Mouse (Mus musculus): ENCODE data around the gene Prickle2. TPM values are rescaled to one million over a fixed set of nuclear protein-coding genes. Genes with fewer than 3 reads are reported as not detected.

Prickle2 gene
- polyA plus RNA-seq, 1 experiment: 0.02 TPM

DNA sequence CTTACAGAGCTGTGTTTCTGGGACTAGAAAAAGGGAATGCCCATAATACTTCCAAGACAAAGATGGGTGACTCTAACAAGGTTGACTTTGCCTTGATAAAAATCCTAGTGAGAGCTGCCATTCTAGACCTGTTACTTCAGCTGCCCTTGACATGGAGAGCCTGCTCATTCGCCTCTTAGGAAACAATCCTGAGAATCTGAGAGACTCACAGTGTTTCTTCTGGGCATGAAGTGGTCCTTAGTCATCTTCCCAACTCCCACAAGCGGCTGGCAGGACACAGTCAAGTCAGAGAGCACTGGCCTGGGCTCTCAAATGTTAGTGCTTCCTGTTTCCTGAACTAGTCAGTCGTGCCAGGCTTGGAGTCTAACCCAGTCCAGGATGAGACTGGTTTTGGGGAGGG, 281.0 kb downstream of the Prickle2 start:
- no peak overlapping the region for H3K4me3 ChIP-seq
- H3K36me3 ChIP-seq (ENCODE audit: control insufficient read depth, insufficient read depth): no peaks in the 10 kb centered on the region
- TF ChIP-seq TCF3 (IDR thresholded peaks at IDR 0.05; ENCODE audit: insufficient read length, low read depth): no peak
- no peak for TF ChIP-seq MYOG (IDR thresholded peaks at IDR 0.05; ENCODE audit: control insufficient read depth in 1 of 3, insufficient read depth in 1 of 3, insufficient read length in 2 of 3, low read depth in 2 of 3)
- no peak for TF ChIP-seq SRF (IDR thresholded peaks at IDR 0.05; ENCODE audit: control insufficient read depth, insufficient read length, low read depth)
- TF ChIP-seq MYOD1 (IDR thresholded peaks at IDR 0.05; ENCODE audit: control insufficient read depth in 1 of 3, insufficient read length in 2 of 3, low read depth in 2 of 3): no peak
- TF ChIP-seq POLR2AphosphoS2 (IDR thresholded peaks at IDR 0.05; ENCODE audit: insufficient read length, low read depth): no peak
- no peak for TF ChIP-seq USF1 (IDR thresholded peaks at IDR 0.05; ENCODE audit: low read depth)
- TF ChIP-seq CEBPB (IDR thresholded peaks at IDR 0.05; ENCODE audit: insufficient read depth, poor library complexity, severe bottlenecking): no peak
- no peak for TF ChIP-seq MAX (IDR thresholded peaks at IDR 0.05; ENCODE audit: low read depth)
- no peak for TF ChIP-seq REST (IDR thresholded peaks at IDR 0.05; ENCODE audit: insufficient read depth, insufficient read length)
- TF ChIP-seq TCF12 (IDR thresholded peaks at IDR 0.05; ENCODE audit: insufficient read depth, poor library complexity, severe bottlenecking): no peak
- TF ChIP-seq E2F4 (IDR thresholded peaks at IDR 0.05; ENCODE audit: insufficient read depth): no peak
- TF ChIP-seq POLR2A (IDR thresholded peaks at IDR 0.05; ENCODE audit: insufficient read length, low read depth): no peak
- H3K27me3 ChIP-seq (ENCODE audit: control insufficient read depth, insufficient read depth, insufficient read length): no peaks in the 10 kb centered on the region
- no peaks in the 10 kb centered on the region for H3K79me2 ChIP-seq (ENCODE audit: control insufficient read depth, insufficient read depth)
- no peak overlapping the region for H3ac ChIP-seq (ENCODE audit: control insufficient read depth, insufficient read length)
- H3K4me2 ChIP-seq (ENCODE audit: low read depth): no peak overlapping the region

DNA sequence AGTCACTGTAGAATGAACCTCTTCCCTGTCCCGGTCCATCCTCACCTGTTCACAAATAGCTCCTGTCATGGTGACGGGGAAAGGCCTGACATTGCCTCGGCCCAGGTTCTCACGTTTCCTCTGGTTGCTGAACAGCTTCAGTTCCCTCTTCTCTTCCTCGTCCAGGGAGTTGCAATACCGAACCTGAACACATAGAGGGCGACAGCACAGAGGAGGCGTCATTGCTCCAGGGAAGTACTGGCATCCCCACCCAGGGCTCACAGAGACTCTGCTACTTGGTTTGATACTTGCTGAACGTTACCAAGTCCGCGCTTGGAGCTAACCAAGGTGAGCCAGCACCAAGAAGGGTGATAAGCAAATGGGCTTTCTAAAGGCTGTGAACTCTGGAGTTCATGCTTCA, 283.7 kb downstream of the Prickle2 start:
- TF ChIP-seq POLR2A (IDR thresholded peaks at IDR 0.05; ENCODE audit: insufficient read length, low read depth) (no peak), MYOG (IDR thresholded peaks at IDR 0.05; ENCODE audit: control insufficient read depth in 1 of 3, insufficient read depth in 1 of 3, insufficient read length in 2 of 3, low read depth in 2 of 3) (no peak), POLR2AphosphoS2 (IDR thresholded peaks at IDR 0.05; ENCODE audit: insufficient read length, low read depth) (no peak), MYOD1 (IDR thresholded peaks at IDR 0.05; ENCODE audit: control insufficient read depth in 1 of 3, insufficient read length in 2 of 3, low read depth in 2 of 3) (no peak), SRF (IDR thresholded peaks at IDR 0.05; ENCODE audit: control insufficient read depth, insufficient read length, low read depth) (no peak), USF1 (IDR thresholded peaks at IDR 0.05; ENCODE audit: low read depth) (no peak), E2F4 (IDR thresholded peaks at IDR 0.05; ENCODE audit: insufficient read depth) (no peak), CEBPB (IDR thresholded peaks at IDR 0.05; ENCODE audit: insufficient read depth, poor library complexity, severe bottlenecking) (no peak), TCF12 (IDR thresholded peaks at IDR 0.05; ENCODE audit: insufficient read depth, poor library complexity, severe bottlenecking) (no peak)

DNA sequence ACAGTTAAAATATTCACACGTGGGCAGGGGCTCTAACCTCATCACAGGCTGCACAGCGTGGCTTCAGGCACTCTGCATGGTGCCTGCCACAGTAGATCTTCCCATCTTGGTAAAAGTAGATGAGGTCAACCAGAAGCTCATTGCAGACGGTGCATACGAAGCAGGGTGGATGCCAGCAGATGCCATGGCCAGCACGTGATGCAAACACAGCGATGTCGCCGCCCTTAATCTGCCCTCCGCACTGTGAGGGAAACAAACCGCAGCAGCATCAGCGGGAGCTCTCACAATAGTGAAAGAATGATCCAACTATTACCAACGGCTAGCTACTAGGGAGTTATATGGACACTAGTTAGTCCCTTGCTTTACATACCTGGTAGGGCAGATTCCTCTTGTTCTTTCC, 285.8 kb downstream of the Prickle2 start:
- Histone ChIP-seq H3ac (ENCODE audit: control insufficient read depth, insufficient read length) (no peak overlapping the region), H3K79me2 (ENCODE audit: control insufficient read depth, insufficient read depth) (no peaks in the 10 kb centered on the region), H3K27me3 (ENCODE audit: control insufficient read depth, insufficient read depth, insufficient read length) (no peaks in the 10 kb centered on the region), H3K36me3 (ENCODE audit: control insufficient read depth, insufficient read depth) (no peaks in the 10 kb centered on the region), H3K4me2 (ENCODE audit: low read depth) (no peak overlapping the region), H3K4me3 (no peak overlapping the region)
- no peak for TF ChIP-seq REST (IDR thresholded peaks at IDR 0.05; ENCODE audit: insufficient read depth, insufficient read length)
- no peak for TF ChIP-seq E2F4 (IDR thresholded peaks at IDR 0.05; ENCODE audit: insufficient read depth)
- no peak for TF ChIP-seq TCF12 (IDR thresholded peaks at IDR 0.05; ENCODE audit: insufficient read depth, poor library complexity, severe bottlenecking)
- TF ChIP-seq MYOG (IDR thresholded peaks at IDR 0.05; ENCODE audit: control insufficient read depth in 1 of 3, insufficient read depth in 1 of 3, insufficient read length in 2 of 3, low read depth in 2 of 3): no peak
- TF ChIP-seq POLR2A (IDR thresholded peaks at IDR 0.05; ENCODE audit: insufficient read length, low read depth): no peak
- TF ChIP-seq MAX (IDR thresholded peaks at IDR 0.05; ENCODE audit: low read depth): no peak

More for the DNA sequence above, 283.7 kb downstream of the Prickle2 start:
- no peaks in the 10 kb centered on the region for H3K27me3 ChIP-seq (ENCODE audit: control insufficient read depth, insufficient read depth, insufficient read length)
- H3K36me3 ChIP-seq (ENCODE audit: control insufficient read depth, insufficient read depth): no peaks in the 10 kb centered on the region
- H3K79me2 ChIP-seq (ENCODE audit: control insufficient read depth, insufficient read depth): no peaks in the 10 kb centered on the region
- no peak overlapping the region for H3K4me2 ChIP-seq (ENCODE audit: low read depth)
- no peak overlapping the region for H3K4me3 ChIP-seq
- no peak overlapping the region for H3ac ChIP-seq (ENCODE audit: control insufficient read depth, insufficient read length)

DNA sequence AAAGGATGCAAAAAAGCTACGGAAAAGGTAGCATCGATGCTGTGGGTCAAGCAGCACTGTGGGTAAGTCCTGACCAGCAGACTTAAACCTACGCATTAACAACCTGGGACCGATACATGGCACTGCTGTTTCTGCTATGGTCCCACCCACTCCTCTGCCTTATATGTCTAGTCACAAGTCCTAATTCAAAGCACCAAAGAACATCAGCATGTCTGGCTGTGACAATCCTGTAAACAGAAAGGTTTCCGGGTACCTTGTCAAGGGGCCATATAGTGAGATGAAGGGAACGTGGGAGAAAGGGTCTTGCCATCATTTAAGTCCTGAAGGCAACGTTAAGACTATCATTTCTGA, 290.6 kb downstream of the Prickle2 start:
- Histone ChIP-seq H3ac (ENCODE audit: control insufficient read depth, insufficient read length) (no peak overlapping the region), H3K79me2 (ENCODE audit: control insufficient read depth, insufficient read depth) (no peaks in the 10 kb centered on the region), H3K27me3 (ENCODE audit: control insufficient read depth, insufficient read depth, insufficient read length) (no peaks in the 10 kb centered on the region), H3K36me3 (ENCODE audit: control insufficient read depth, insufficient read depth) (no peaks in the 10 kb centered on the region), H3K4me2 (ENCODE audit: low read depth) (no peak overlapping the region), H3K4me3 (no peak overlapping the region)
- TF ChIP-seq TCF3 (IDR thresholded peaks at IDR 0.05; ENCODE audit: insufficient read length, low read depth): no peak

DNA sequence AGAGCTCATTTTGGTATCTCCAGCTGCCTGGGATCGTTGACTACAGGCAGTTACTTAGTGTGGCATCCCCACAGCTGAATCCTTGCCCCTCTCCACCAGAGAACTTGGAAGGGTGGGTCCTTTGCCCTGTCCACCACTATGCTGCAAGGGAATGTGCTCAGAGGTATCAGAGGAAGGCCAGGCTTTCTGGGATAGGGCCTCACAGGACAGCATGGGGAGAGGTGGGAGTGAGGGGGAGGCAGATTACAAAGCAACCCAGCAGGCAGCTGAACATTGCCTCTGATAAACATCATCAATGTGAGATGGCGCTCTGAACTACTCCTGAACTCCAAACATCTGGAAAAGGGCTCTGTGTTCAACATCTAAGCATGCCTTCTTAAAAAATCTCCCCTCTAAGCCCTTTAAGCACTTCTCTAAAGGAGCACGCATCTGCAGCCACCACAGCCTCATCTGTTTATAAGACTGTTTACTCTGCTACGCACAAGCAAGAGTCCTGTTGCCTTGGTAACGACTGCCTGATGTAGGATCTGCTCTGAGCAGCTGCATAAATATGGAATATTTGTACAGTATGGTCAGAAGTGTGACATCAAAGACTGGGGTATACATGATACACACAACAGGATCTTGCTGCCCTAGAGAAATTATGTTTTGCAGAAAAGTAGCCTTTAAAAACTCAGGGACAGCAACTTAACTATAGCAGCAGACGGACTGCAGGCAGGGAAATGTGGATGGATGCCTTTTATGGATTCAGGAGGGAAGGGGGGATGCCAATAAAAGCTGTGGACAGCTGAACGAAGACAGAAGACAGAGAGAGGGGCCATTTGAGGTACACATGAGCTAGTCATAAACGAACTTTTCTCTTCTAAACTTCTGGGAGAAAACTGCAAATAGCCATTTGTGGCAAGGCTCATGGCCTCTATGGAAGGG, 291.2 kb downstream of the Prickle2 start:
- no peaks in the 10 kb centered on the region for H3K36me3 ChIP-seq (ENCODE audit: control insufficient read depth, insufficient read depth)
- H3K79me2 ChIP-seq (ENCODE audit: control insufficient read depth, insufficient read depth): no peaks in the 10 kb centered on the region
- H3K27me3 ChIP-seq (ENCODE audit: control insufficient read depth, insufficient read depth, insufficient read length): no peaks in the 10 kb centered on the region
- TF ChIP-seq POLR2A (IDR thresholded peaks at IDR 0.05; ENCODE audit: insufficient read length, low read depth): no peak
- no peak for TF ChIP-seq POLR2AphosphoS2 (IDR thresholded peaks at IDR 0.05; ENCODE audit: insufficient read length, low read depth)
- no peak for TF ChIP-seq MYOG (IDR thresholded peaks at IDR 0.05; ENCODE audit: control insufficient read depth in 1 of 3, insufficient read depth in 1 of 3, insufficient read length in 2 of 3, low read depth in 2 of 3)
- no peak for TF ChIP-seq TCF3 (IDR thresholded peaks at IDR 0.05; ENCODE audit: insufficient read length, low read depth)
- no peak for TF ChIP-seq MYOD1 (IDR thresholded peaks at IDR 0.05; ENCODE audit: control insufficient read depth in 1 of 3, insufficient read length in 2 of 3, low read depth in 2 of 3)
- no peak for TF ChIP-seq MAX (IDR thresholded peaks at IDR 0.05; ENCODE audit: low read depth)
- no peak overlapping the region for H3K4me2 ChIP-seq (ENCODE audit: low read depth)
- no peak overlapping the region for H3K4me3 ChIP-seq
- no peak overlapping the region for H3ac ChIP-seq (ENCODE audit: control insufficient read depth, insufficient read length)
